Mouse (Mus musculus) spleen, adult 2 months (tissue): ENCODE measurements at regions not wholly inside any gene's neighbourhood (a gene's known extent, or its start where the extent isn't known, plus 50 kb on each side); places are given as distances from the start of the nearest gene placed in this dataset.

Source experiments
- CTCF ChIP-seq: fragments of 200-500 bp; IDR thresholded peaks from 2 replicates; pipeline ENCODE4 v1.5.1; 2011; ENCODE audit warnings: mild to moderate bottlenecking, inconsistent platforms; ENCODE audit not compliant: insufficient read depth, insufficient read length, insufficient replicate concordance; ENCODE audit errors: extremely low read depth
- POLR2A ChIP-seq: fragments of 200-500 bp; IDR thresholded peaks from 2 replicates; pipeline ENCODE4 v1.6.1; 2011; ENCODE audit warnings: low read depth, low read length, inconsistent platforms

GRCm38 (mm10) chr17:73055197-73055596 is 52.6 kb upstream of the Lclat1 start:
- TF ChIP-seq CTCF (no peak), POLR2A (no peak)
